Mouse (Mus musculus): ENCODE results near the gene Pde1c. TPM values are rescaled to one million over a fixed set of nuclear protein-coding genes. Genes with fewer than 3 reads are reported as not detected.

Pde1c gene
- polyA plus RNA-seq, 1 experiment from 2014 or later = 1.5 TPM

DNA sequence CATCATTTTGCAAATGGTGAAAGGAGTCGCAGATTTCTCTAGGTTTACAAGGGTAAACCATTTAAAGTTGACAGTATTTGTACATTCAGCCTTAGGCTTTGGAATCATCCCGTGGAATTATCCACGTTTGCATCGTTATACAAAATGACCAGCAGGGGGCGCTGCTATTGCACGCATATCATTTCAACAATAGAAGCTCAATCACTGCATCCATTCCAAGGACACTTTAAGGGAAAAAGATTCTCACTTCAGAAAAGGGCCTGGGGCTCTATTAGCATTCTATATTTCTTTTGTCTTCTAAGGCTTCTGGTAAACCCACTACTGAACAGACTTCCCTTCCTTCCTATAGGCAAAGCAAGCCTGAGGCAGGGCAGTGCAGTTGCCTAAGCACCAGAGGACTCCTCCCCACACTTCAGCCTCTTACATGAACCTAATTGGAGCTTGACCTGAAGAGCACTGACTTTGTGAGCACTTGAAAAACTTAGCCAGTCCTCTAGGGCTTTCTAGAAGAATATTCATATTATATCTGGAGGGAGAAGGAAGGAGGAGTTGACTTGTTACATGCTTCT is 87.9 kb downstream of the Pde1c start:
- H3K4me1 ChIP-seq (ENCODE audit: control insufficient read depth, insufficient read depth, low read length) = no peaks in the 10 kb centered on the region
- no peak overlapping the region for H3K4me3 ChIP-seq (ENCODE audit: low read length)
- H3K9ac ChIP-seq (ENCODE audit: low read depth, low read length) = no peak overlapping the region
- H3K27ac ChIP-seq (ENCODE audit: low read length) = no peak overlapping the region
- H3K9me3 ChIP-seq (ENCODE audit: control insufficient read depth, low read length) = no peaks in the 10 kb centered on the region
- WGBS = 3% methylated on average over 6 of the region's 6 CpGs
- H3K27me3 ChIP-seq (replicated peaks; ENCODE audit: control insufficient read depth, insufficient read depth, low read length) = no peaks in the 10 kb centered on the region
- H3K36me3 ChIP-seq (ENCODE audit: control insufficient read depth, insufficient read depth, low read length) = no peaks in the 10 kb centered on the region
- no peak overlapping the region for H3K4me2 ChIP-seq (ENCODE audit: low read depth, low read length)
- ATAC-seq = no peak

DNA sequence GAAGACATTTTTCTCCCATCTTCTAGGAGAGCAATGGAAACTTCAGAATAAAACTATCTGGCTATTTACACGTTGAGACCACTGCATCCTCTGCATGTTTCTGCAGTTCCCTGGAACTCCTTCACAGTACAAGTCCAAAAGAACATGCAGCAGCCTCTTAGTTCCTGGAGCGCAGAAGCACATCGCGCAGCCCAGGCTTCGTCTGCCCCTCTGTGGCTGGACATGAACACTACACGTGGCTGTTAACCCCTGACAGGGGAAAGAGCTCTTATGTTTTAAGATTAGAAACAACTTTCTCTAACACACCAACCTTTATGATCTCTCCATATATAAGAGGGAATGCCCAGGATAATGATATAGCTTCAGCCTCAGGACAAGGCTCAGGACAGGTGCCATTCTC is 92.3 kb downstream of the Pde1c start:
- WGBS = 24% methylated on average over 6 of the region's 6 CpGs
- Histone ChIP-seq H3K36me3 (ENCODE audit: control insufficient read depth, insufficient read depth, low read length) (no peaks in the 10 kb centered on the region), H3K27ac (ENCODE audit: low read length) (no peak overlapping the region), H3K27me3 (replicated peaks; ENCODE audit: control insufficient read depth, insufficient read depth, low read length) (no peaks in the 10 kb centered on the region), H3K9me3 (ENCODE audit: control insufficient read depth, low read length) (no peaks in the 10 kb centered on the region), H3K4me3 (ENCODE audit: low read length) (no peak overlapping the region), H3K4me1 (ENCODE audit: control insufficient read depth, insufficient read depth, low read length) (no peaks in the 10 kb centered on the region), H3K4me2 (ENCODE audit: low read depth, low read length) (no peak overlapping the region), H3K9ac (ENCODE audit: low read depth, low read length) (no peak overlapping the region)
- ATAC-seq = no peak

DNA sequence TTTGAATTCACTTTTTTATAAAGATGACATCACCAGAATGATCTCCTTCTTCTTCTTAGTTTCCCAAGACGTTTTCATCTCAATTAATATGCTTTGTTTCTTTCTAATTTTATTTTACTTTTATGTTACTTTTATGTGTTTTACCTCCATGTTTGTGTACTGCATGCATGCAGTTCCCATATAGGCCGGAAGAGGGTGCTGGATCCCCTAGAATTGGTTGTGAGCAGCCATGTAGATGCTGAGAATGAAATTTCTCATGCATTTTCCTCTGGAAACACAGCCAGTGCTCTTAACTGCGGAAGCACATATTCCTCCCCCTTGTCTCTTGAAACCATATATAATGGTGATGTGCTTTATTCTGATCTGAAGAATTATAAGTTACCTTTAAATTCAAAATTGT is 110.8 kb downstream of the Pde1c start:
- Histone ChIP-seq H3K9me3 (ENCODE audit: control insufficient read depth, low read length) (no peaks in the 10 kb centered on the region), H3K27ac (ENCODE audit: low read length) (no peak overlapping the region), H3K9ac (ENCODE audit: low read depth, low read length) (no peak overlapping the region), H3K4me1 (ENCODE audit: control insufficient read depth, insufficient read depth, low read length) (no peaks in the 10 kb centered on the region), H3K36me3 (ENCODE audit: control insufficient read depth, insufficient read depth, low read length) (no peaks in the 10 kb centered on the region), H3K4me2 (ENCODE audit: low read depth, low read length) (no peak overlapping the region), H3K27me3 (replicated peaks; ENCODE audit: control insufficient read depth, insufficient read depth, low read length) (no peaks in the 10 kb centered on the region), H3K4me3 (ENCODE audit: low read length) (no peak overlapping the region)
- ATAC-seq = no peak
- 49% methylated on average over 3 of the region's 3 CpGs for WGBS

DNA sequence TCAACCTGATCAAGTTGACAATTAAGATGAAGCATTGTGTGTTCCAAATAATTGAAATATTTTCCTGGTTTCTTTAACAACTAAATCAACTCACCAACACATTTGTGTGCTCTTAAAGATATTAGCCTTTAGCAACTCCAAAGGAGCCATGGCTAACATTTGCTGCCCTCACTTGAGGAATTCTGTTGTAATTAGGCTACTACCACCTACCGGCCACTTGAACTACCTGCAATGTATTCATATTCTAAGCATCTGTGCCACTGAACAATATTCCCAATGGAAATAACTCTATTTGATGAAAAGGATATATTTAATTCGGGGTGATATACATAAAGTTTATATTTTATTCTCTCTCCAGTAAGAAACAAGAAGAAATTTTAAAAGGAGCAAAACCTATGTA is 121.0 kb downstream of the Pde1c start:
- ATAC-seq = no peak
- Histone ChIP-seq H3K4me3 (ENCODE audit: low read length) (no peak overlapping the region), H3K27ac (ENCODE audit: low read length) (no peak overlapping the region), H3K36me3 (ENCODE audit: control insufficient read depth, insufficient read depth, low read length) (no peaks in the 10 kb centered on the region), H3K9me3 (ENCODE audit: control insufficient read depth, low read length) (no peaks in the 10 kb centered on the region), H3K4me1 (ENCODE audit: control insufficient read depth, insufficient read depth, low read length) (no peaks in the 10 kb centered on the region), H3K4me2 (ENCODE audit: low read depth, low read length) (no peak overlapping the region), H3K27me3 (replicated peaks; ENCODE audit: control insufficient read depth, insufficient read depth, low read length) (no peaks in the 10 kb centered on the region), H3K9ac (ENCODE audit: low read depth, low read length) (no peak overlapping the region)
- WGBS = 24% methylated on average over 2 of the region's 2 CpGs

DNA sequence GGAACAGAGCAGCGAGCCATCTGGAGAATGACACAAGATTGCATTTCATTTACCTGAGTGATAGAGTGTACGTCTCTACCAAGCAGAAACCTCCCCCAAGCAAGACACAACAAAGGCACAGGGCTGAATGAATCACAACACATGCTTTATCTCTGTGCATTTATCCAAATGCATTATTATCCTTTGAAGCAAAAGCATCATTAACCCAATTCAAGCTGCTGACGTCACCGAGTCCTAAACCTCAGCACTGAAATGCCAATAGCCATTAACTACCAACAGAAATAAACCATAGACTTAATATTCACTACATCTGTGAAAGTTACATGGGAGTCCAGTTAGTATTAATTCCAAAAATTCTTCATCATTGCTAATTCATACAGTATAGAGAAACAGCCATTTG is 127.4 kb downstream of the Pde1c start:
- no peaks in the 10 kb centered on the region for H3K4me1 ChIP-seq (ENCODE audit: control insufficient read depth, insufficient read depth, low read length)
- no peaks in the 10 kb centered on the region for H3K36me3 ChIP-seq (ENCODE audit: control insufficient read depth, insufficient read depth, low read length)
- H3K27me3 ChIP-seq (replicated peaks; ENCODE audit: control insufficient read depth, insufficient read depth, low read length) = no peaks in the 10 kb centered on the region
- 82% methylated on average over 4 of the region's 4 CpGs for WGBS
- no peak overlapping the region for H3K9ac ChIP-seq (ENCODE audit: low read depth, low read length)
- no peaks in the 10 kb centered on the region for H3K9me3 ChIP-seq (ENCODE audit: control insufficient read depth, low read length)
- no peak overlapping the region for H3K4me2 ChIP-seq (ENCODE audit: low read depth, low read length)
- no peak overlapping the region for H3K27ac ChIP-seq (ENCODE audit: low read length)
- no peak for ATAC-seq
- H3K4me3 ChIP-seq (ENCODE audit: low read length) = no peak overlapping the region

DNA sequence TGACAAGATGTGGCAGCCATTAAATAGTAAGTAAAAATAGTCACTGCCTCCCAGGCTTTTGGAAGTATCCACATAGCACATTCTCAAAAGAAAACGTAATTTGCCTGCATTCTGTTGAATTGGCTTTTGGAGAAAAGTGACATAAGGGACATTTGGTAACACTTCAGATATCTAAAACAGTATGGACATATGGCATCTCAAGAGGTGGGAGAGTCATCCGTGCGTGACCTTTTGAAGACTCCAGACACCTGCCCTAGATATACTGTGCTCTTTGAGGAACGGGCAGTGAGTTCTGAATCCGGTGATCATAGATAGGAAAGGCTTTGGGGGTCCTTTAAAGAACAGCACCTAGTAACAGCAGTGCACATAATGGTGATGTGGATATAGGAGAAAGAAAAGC is 143.1 kb downstream of the Pde1c start:
- ATAC-seq = no peak
- no peak overlapping the region for H3K9ac ChIP-seq (ENCODE audit: low read depth, low read length)
- 86% methylated on average over 5 of the region's 5 CpGs for WGBS
- H3K4me1 ChIP-seq (ENCODE audit: control insufficient read depth, insufficient read depth, low read length) = no peaks in the 10 kb centered on the region
- no peaks in the 10 kb centered on the region for H3K9me3 ChIP-seq (ENCODE audit: control insufficient read depth, low read length)
- no peak overlapping the region for H3K27ac ChIP-seq (ENCODE audit: low read length)
- H3K27me3 ChIP-seq (replicated peaks; ENCODE audit: control insufficient read depth, insufficient read depth, low read length) = no peaks in the 10 kb centered on the region
- no peak overlapping the region for H3K4me3 ChIP-seq (ENCODE audit: low read length)
- H3K4me2 ChIP-seq (ENCODE audit: low read depth, low read length) = no peak overlapping the region
- H3K36me3 ChIP-seq (ENCODE audit: control insufficient read depth, insufficient read depth, low read length) = no peaks in the 10 kb centered on the region

DNA sequence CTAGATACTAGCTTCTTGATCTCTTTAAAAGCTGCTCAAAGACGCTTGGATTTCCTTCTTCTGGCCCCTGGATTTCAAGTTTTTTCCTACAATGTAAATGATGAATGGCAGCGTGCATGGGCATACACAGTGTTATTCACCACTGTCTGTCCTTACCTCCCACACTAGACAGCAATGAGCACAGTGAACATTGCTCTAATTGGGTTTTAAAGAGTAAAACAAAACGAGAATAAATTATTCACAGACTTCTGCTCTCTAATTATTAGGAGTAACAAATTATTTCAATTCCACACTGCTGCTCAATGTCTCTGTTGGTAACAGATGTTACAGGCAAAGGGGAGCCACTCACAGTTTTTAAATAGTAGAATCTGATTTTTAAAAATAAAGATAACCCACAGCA is 146.0 kb downstream of the Pde1c start:
- Histone ChIP-seq H3K9me3 (ENCODE audit: control insufficient read depth, low read length) (no peaks in the 10 kb centered on the region), H3K4me3 (ENCODE audit: low read length) (no peak overlapping the region), H3K27me3 (replicated peaks; ENCODE audit: control insufficient read depth, insufficient read depth, low read length) (no peaks in the 10 kb centered on the region), H3K4me2 (ENCODE audit: low read depth, low read length) (no peak overlapping the region), H3K27ac (ENCODE audit: low read length) (no peak overlapping the region), H3K9ac (ENCODE audit: low read depth, low read length) (no peak overlapping the region), H3K4me1 (ENCODE audit: control insufficient read depth, insufficient read depth, low read length) (no peaks in the 10 kb centered on the region), H3K36me3 (ENCODE audit: control insufficient read depth, insufficient read depth, low read length) (no peaks in the 10 kb centered on the region)
- ATAC-seq = no peak
- WGBS = 63% methylated on average over 3 of the region's 3 CpGs

DNA sequence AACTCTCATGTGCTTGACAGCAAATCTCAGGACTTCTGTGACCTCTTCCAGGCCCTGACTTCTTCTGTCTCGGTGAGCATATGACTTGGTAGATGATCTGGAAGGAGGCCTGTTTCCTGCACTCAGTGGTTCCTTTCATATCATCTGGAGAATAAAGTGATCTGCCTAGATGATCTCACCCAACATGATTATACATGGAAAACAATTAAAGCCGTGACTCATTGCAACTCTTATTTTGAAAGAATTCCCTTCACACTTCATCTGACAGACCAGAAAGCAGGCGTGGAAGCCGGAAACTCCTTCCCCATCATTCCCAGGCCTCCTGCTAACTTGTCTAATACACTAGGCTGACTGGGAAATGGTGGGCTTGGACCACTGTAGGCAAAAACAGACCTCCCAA is 152.7 kb downstream of the Pde1c start:
- ATAC-seq = no peak
- 72% methylated on average over 4 of the region's 4 CpGs for WGBS
- no peaks in the 10 kb centered on the region for H3K4me1 ChIP-seq (ENCODE audit: control insufficient read depth, insufficient read depth, low read length)
- H3K36me3 ChIP-seq (ENCODE audit: control insufficient read depth, insufficient read depth, low read length) = no peaks in the 10 kb centered on the region
- no peaks in the 10 kb centered on the region for H3K27me3 ChIP-seq (replicated peaks; ENCODE audit: control insufficient read depth, insufficient read depth, low read length)
- H3K4me2 ChIP-seq (ENCODE audit: low read depth, low read length) = no peak overlapping the region
- H3K9me3 ChIP-seq (ENCODE audit: control insufficient read depth, low read length) = no peaks in the 10 kb centered on the region
- H3K9ac ChIP-seq (ENCODE audit: low read depth, low read length) = no peak overlapping the region
- no peak overlapping the region for H3K27ac ChIP-seq (ENCODE audit: low read length)
- no peak overlapping the region for H3K4me3 ChIP-seq (ENCODE audit: low read length)

DNA sequence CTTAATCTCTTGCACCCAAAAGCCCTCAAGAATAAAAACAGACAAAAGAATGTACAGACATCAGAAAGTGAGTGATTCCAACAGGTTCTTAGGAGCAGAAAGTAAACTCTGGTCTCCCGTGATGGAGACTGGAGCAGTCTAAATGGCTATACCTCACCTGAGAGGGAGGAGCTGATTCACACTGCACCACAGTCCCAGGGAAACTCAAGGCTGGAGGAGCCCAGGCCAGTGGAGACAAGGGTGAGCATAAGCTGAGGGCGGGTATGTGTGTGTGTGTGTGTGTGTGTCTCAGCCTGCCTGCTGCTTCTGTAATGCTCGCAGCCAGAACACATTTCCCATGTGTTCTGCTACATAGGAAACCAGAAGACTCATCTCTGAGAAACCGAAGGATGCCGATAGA is 179.7 kb downstream of the Pde1c start:
- no peaks in the 10 kb centered on the region for H3K4me1 ChIP-seq (ENCODE audit: control insufficient read depth, insufficient read depth, low read length)
- no peaks in the 10 kb centered on the region for H3K36me3 ChIP-seq (ENCODE audit: control insufficient read depth, insufficient read depth, low read length)
- H3K4me2 ChIP-seq (ENCODE audit: low read depth, low read length) = no peak overlapping the region
- no peak overlapping the region for H3K9ac ChIP-seq (ENCODE audit: low read depth, low read length)
- no peaks in the 10 kb centered on the region for H3K27me3 ChIP-seq (replicated peaks; ENCODE audit: control insufficient read depth, insufficient read depth, low read length)
- WGBS = 74% methylated on average over 5 of the region's 5 CpGs
- no peaks in the 10 kb centered on the region for H3K9me3 ChIP-seq (ENCODE audit: control insufficient read depth, low read length)
- H3K4me3 ChIP-seq (ENCODE audit: low read length) = no peak overlapping the region
- ATAC-seq = no peak
- H3K27ac ChIP-seq (ENCODE audit: low read length) = no peak overlapping the region

DNA sequence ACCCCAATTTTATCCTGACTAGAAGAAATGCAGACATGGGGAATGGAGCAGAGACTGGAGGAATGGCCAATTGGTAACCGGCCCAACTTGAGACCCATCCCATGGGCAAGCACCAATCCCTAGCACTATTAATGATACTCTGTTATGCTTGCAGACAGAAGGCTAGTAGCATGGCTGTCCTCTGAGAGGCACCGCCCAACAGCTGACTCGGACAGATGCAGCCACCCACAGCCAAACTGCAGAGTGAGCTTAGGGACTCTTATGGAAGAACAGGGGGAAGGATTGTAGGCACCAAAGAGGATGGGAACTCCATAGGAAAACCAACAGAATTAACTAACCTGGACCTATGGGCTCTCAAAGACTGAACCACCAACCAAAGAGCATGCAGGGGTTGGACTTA is 192.5 kb downstream of the Pde1c start:
- Histone ChIP-seq H3K36me3 (ENCODE audit: control insufficient read depth, insufficient read depth, low read length) (no peaks in the 10 kb centered on the region), H3K27ac (ENCODE audit: low read length) (no peak overlapping the region)
- 86% methylated on average over 3 of the region's 3 CpGs for WGBS

More for the DNA sequence above, 192.5 kb downstream of the Pde1c start:
- no peaks in the 10 kb centered on the region for H3K27me3 ChIP-seq (replicated peaks; ENCODE audit: control insufficient read depth, insufficient read depth, low read length)
- no peak overlapping the region for H3K4me2 ChIP-seq (ENCODE audit: low read depth, low read length)
- H3K4me1 ChIP-seq (ENCODE audit: control insufficient read depth, insufficient read depth, low read length) = no peaks in the 10 kb centered on the region
- H3K9ac ChIP-seq (ENCODE audit: low read depth, low read length) = no peak overlapping the region
- H3K9me3 ChIP-seq (ENCODE audit: control insufficient read depth, low read length) = no peaks in the 10 kb centered on the region
- H3K4me3 ChIP-seq (ENCODE audit: low read length) = no peak overlapping the region
- ATAC-seq = no peak

Measured in intestine, embryonic 16.5 days (tissue).